In the genomic region with DNA sequence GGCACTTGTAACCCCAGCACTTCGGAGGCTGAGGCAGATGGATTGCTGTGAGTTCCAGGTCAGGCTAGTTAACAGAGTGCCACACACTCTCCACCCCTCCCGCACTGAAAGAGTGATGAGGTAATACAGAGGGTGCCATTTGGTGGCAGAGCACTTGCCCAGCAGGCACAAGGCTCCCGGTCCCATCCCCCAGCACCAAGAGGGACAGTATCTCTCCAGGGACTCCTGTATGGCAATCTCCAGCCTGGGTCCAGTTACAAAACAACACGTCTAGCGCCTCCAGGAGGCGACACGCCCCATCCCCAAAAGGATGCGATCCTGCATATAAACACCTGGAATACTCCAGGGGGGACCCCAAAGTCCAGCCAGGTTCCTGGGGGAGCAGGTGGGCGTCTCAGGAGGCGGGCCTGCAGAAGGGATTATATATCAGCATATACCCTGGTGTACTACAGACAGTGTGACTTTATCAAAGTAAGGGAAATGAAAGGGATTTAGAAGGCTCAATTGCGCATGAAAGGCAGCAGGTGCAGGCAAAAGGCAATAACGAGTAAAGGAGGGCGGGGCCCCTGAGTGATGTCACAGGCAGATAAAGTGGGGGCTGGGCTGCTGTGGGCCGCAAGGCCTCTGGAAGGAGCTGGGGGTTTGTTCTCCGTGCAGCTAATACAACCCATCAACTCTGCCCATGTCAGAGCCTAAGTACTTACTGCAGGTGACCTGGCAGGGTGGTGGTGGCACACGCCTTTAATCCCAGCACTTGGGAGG, we compare ENCODE assay signal across 9 mouse cellular contexts. TPM values are rescaled to one million over a fixed set of nuclear protein-coding genes. Genes with fewer than 3 reads are reported as not detected.
DNase-seq lines count a peak whose midpoint lies in the region; ATAC-seq and TF ChIP-seq lines count a peak whose summit lies in the region.
"Had no signal": no experiment of that assay in that cellular context is flagged by ENCODE, and none has a peak within 500 bp of the region (broad histone marks: within the 10 kb centered on the region; RNA-seq: fewer than 3 reads in every experiment).

No protein-coding gene starts in this region.

- TF ChIP-seq CTCF in layer of hippocampus, adult 2 months (conservative IDR thresholded peaks at IDR 0.05) = no peak

- no peak for DNase-seq in layer of hippocampus, adult 2 months (ENCODE audit: low spot score in 2 of 2)
- no peak for DNase-seq in layer of hippocampus, postnatal 25 days (ENCODE audit: extremely low spot score in 1 of 2, low spot score in 1 of 2)
- DNase-seq in frontal cortex, postnatal 36 days (ENCODE audit: low spot score in 2 of 2) = no peak
- no peak for DNase-seq in lung, postnatal 36 days
- DNase-seq in right cerebral cortex, adult 2 months (ENCODE audit: low spot score in 2 of 2) = no peak

- no peak overlapping the region for H3K4me2 ChIP-seq in hindbrain, embryonic 13.5 days
- no peak overlapping the region for H3K4me2 ChIP-seq in neural tube, embryonic 15.5 days
- H3K4me2 ChIP-seq: limb, embryonic 15.5 days had no signal

- no peak overlapping the region for H3K4me3 ChIP-seq in layer of hippocampus, adult 2 months
- H3K4me3 ChIP-seq in brown adipose tissue, adult 24 weeks (ENCODE audit: insufficient read depth, low read depth, low read length) = no peak overlapping the region
- no peak overlapping the region for H3K4me3 ChIP-seq in hindbrain, embryonic 13.5 days
- no peak overlapping the region for H3K4me3 ChIP-seq in neural tube, embryonic 15.5 days (replicated peaks)
- H3K4me3 ChIP-seq: limb, embryonic 15.5 days had no signal

- H3K4me1 ChIP-seq in brown adipose tissue, adult 24 weeks (ENCODE audit: control insufficient read depth, insufficient read depth, insufficient read length, low read length) = peaks cover 52% of the 10 kb centered on the region
- peaks cover 89% of the 10 kb centered on the region for H3K4me1 ChIP-seq in hindbrain, embryonic 13.5 days (replicated peaks)
- H3K4me1 ChIP-seq in neural tube, embryonic 15.5 days = peaks cover 81% of the 10 kb centered on the region

- WGBS in hindbrain, embryonic 13.5 days = 54% methylated on average over 16 of the region's 16 CpGs
- WGBS in neural tube, embryonic 15.5 days = 30% methylated on average over 16 of the region's 16 CpGs

- H3K9me3 ChIP-seq in hindbrain, embryonic 13.5 days = no peaks in the 10 kb centered on the region
- no peaks in the 10 kb centered on the region for H3K9me3 ChIP-seq in neural tube, embryonic 15.5 days (replicated peaks)
- H3K9me3 ChIP-seq: limb, embryonic 15.5 days had no signal

- ATAC-seq in hindbrain, embryonic 13.5 days (ENCODE audit: low FRiP score) = no peak
- ATAC-seq in neural tube, embryonic 15.5 days (ENCODE audit: low FRiP score) = no peak

- peak overlapping the region; percentile 55 for H3K9ac ChIP-seq in hindbrain, embryonic 13.5 days
- H3K9ac ChIP-seq in neural tube, embryonic 15.5 days (replicated peaks) = no peak overlapping the region
- H3K9ac ChIP-seq: limb, embryonic 15.5 days had no signal

- peak overlapping the region; percentile 98 for H3K27ac ChIP-seq in layer of hippocampus, adult 2 months
- peak overlapping the region; percentile 100 for H3K27ac ChIP-seq in brown adipose tissue, adult 24 weeks (replicated peaks; ENCODE audit: low read depth, low read length)
- peak overlapping the region; percentile 76 for H3K27ac ChIP-seq in hindbrain, embryonic 13.5 days
- H3K27ac ChIP-seq in neural tube, embryonic 15.5 days (replicated peaks) = peak overlapping the region; percentile 33; the same call in 1 of the 2 replicates

- H3K27me3 ChIP-seq in hindbrain, embryonic 13.5 days = no peaks in the 10 kb centered on the region
- no peaks in the 10 kb centered on the region for H3K27me3 ChIP-seq in neural tube, embryonic 15.5 days (replicated peaks)
- H3K27me3 ChIP-seq: limb, embryonic 15.5 days had no signal

- H3K36me3 ChIP-seq in hindbrain, embryonic 13.5 days = peaks cover 22% of the 10 kb centered on the region
- peaks cover 15% of the 10 kb centered on the region for H3K36me3 ChIP-seq in neural tube, embryonic 15.5 days

RNA-seq across cellular contexts. Expression of a gene that starts 44.4 kb away (rescaled TPM):
- 100 to 1,000 TPM; 173 to 186 TPM for total RNA-seq in layer of hippocampus, adult 2 months (2021)
- total RNA-seq in layer of hippocampus, postnatal 25 days (2021) = 100 to 1,000 TPM; 140 to 173 TPM
- polyA plus RNA-seq in brown adipose tissue, adult 24 weeks (2012; ENCODE audit: insufficient read depth, insufficient read length, missing spikeins) = 6.7 and 17.9 TPM in 2 replicates
- polyA plus RNA-seq in hindbrain, embryonic 13.5 days (2015; fragmentation: Nextera tagmentation; extraction: Ambion mirVana) = 82.2 and 86.6 TPM in 2 replicates
- 79.3 and 79.5 TPM in 2 replicates for polyA plus RNA-seq in neural tube, embryonic 15.5 days (2015; fragmentation: Nextera tagmentation; extraction: Ambion mirVana)

Comparison
In these comparisons a context has a peak if more than half of its experiments do, and no peak if none do; other contexts are left out.
1. H3K27ac ChIP-seq: peak in every context shown above with its lines; median percentile 100 in brown adipose tissue, adult 24 weeks; 98 in layer of hippocampus, adult 2 months; 76 in hindbrain, embryonic 13.5 days; 33 in neural tube, embryonic 15.5 days.